Mouse (Mus musculus) kidney, embryonic 16.5 days (tissue): ENCODE data around the gene Nrxn3. TPM values are rescaled to one million over a fixed set of nuclear protein-coding genes. Genes with fewer than 3 reads are reported as not detected.

Experiments
- ATAC-seq: fragments of 200-750 bp; cut with Nextera tagmentation; 2 replicates; pipeline ENCODE4 v1.8.0; 2017; ENCODE audit warnings: moderate TSS enrichment; ENCODE audit not compliant: low FRiP score, low TSS enrichment
- H3K27ac ChIP-seq: fragments of 300-500 bp; sonication (generic); 2 replicates; pipeline ENCODE4 v1.5.1; 2014; ENCODE audit warnings: low read length
- H3K27me3 ChIP-seq: fragments of 300-500 bp; sonication (generic); 2 replicates; pipeline ENCODE4 v1.6.1; 2014; ENCODE audit warnings: low read length, control low read depth, mixed read lengths; ENCODE audit not compliant: insufficient read depth
- H3K36me3 ChIP-seq: fragments of 300-500 bp; sonication (generic); 2 replicates; pipeline ENCODE4 v1.6.1; 2014; ENCODE audit warnings: low read length, control low read depth, mixed read lengths; ENCODE audit not compliant: insufficient read depth
- H3K4me1 ChIP-seq: fragments of 300-500 bp; sonication (generic); 2 replicates; pipeline ENCODE4 v1.6.1; 2014; ENCODE audit warnings: low read length, control low read depth, mixed read lengths; ENCODE audit not compliant: insufficient read depth
- H3K4me2 ChIP-seq: fragments of 300-500 bp; sonication (generic); replicated peaks from 2 replicates; pipeline ENCODE4 v1.6.1; 2014; ENCODE audit warnings: low read depth, low read length
- H3K4me3 ChIP-seq: fragments of 300-500 bp; sonication (generic); 2 replicates; pipeline ENCODE4 v1.5.1; 2014; ENCODE audit warnings: mild to moderate bottlenecking, low read length
- H3K9ac ChIP-seq: fragments of 300-500 bp; sonication (generic); replicated peaks from 2 replicates; pipeline ENCODE4 v1.6.1; 2014; ENCODE audit warnings: low read length
- H3K9me3 ChIP-seq: fragments of 300-500 bp; sonication (generic); 2 replicates; pipeline ENCODE4 v1.6.1; 2016; ENCODE audit warnings: low read length, control low read depth
- WGBS: fragments of 180-500 bp; shearing (Covaris S2); extraction: QIAGEN DNeasy Blood & Tissue Kit; methylation state at CpG from one replicate; pipeline ENCODE4 v1.1.7; 2014; 5-methylcytosine and 5-hydroxymethylcytosine counted together
- polyA plus RNA-seq: library from polyadenylated mRNA; unstranded; fragments of >200 nt; fragmentation: Nextera tagmentation; extraction: Ambion mirVana; gene quantifications from 2 replicates; pipeline ENCODE4 v1.2.1, GENCODE M21; 2015

Gene Nrxn3
- polyA plus RNA-seq, 1 experiment from 2014 or later = 5.1 TPM

DNA sequence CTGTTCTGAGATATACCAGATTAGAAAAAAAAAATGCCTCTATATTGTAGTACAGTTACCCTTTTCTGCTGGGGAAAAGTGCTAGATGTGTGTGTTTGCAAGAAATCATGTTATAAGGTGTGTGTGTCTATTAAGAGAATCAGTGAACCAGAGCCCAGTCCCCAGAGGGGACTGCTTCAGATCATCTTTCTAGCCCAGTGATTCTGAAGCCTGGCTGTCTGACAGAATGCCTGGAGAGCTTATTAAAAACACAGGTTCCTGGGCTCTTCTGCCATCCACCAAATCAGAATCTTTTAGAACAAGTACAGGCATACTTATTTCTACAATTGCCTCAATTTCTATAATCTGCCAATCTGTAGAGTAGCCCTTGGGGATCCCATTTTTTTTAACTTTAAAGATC lies 349.8 kb downstream of the Nrxn3 start:
- no peak for ATAC-seq
- Histone ChIP-seq H3K9me3 (no peaks in the 10 kb centered on the region), H3K4me1 (no peaks in the 10 kb centered on the region), H3K36me3 (no peaks in the 10 kb centered on the region), H3K4me3 (no peak overlapping the region), H3K27me3 (no peaks in the 10 kb centered on the region), H3K27ac (no peak overlapping the region), H3K4me2 (no peak overlapping the region), H3K9ac (no peak overlapping the region)

DNA sequence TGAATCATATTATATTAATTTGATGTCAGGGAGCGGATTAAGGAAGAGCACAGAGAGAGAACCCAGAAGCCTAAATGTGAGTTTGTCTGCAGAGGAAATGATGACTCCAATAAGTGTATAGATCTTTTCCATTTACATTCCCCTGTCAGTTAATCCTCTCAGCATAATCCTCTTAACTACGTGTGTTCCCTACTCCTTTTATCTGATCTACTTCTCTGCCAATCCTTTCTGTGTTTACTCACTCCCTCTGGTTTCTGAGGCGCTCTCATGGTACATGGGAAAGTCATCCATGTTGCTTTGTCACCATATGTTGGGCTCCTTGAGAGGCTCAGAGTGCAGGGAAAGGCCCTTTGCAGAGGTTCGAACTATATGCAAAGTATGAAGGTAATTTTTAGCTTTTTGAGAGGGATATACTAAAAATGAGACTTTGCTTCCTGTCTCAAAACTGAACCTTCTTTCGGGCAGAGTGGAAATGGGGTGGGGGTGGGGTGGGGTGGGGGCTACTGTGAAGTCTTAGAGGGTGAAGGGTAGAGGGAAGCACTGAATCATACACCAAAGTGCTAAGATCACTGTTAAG lies 350.6 kb downstream of the Nrxn3 start:
- ATAC-seq = no peak
- Histone ChIP-seq H3K36me3 (no peaks in the 10 kb centered on the region), H3K4me1 (no peaks in the 10 kb centered on the region), H3K9me3 (no peaks in the 10 kb centered on the region), H3K4me2 (no peak overlapping the region), H3K27ac (no peak overlapping the region), H3K9ac (no peak overlapping the region), H3K4me3 (no peak overlapping the region), H3K27me3 (no peaks in the 10 kb centered on the region)
- 74% methylated on average over 5 of the region's 5 CpGs for WGBS

DNA sequence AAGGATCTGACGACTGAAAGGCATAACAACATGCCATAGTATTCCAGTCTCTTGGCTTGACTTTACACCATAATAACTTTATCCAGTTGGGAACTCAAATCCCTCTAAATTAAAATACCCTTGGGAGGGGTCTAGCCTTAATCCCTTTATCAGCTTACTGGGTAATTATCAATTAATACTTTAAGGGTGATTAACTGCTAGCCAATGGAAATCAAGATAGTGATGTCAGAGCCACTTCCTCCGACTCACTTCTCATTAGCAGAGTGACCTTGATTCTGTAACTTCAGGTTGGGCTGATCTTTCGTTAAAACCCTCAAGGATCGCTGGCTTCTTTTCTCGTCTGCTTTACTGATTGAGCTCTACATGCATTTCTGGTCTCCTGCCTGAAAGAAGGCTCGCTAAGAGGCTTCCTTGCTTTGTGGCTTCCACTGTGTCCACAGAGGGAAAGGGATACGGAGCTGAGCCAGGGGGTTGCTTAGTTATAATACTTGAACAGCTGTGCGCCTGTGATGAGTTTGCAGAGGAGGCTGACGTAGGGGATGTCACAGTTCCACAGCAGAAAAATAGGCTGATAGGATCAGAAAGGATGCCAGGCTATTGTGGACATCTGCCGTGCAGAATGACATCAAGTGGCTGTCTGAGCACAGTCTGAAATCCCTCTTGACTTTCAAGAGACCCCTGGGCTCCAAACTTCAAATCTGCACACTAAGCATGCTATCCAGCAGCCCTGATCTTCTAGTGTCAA lies 352.0 kb downstream of the Nrxn3 start:
- ATAC-seq = no peak
- Histone ChIP-seq H3K4me3 (no peak overlapping the region), H3K27me3 (no peaks in the 10 kb centered on the region), H3K27ac (no peak overlapping the region), H3K9me3 (no peaks in the 10 kb centered on the region), H3K9ac (no peak overlapping the region), H3K36me3 (no peaks in the 10 kb centered on the region), H3K4me1 (no peaks in the 10 kb centered on the region), H3K4me2 (no peak overlapping the region)
- 66% methylated on average over 10 of the region's 10 CpGs for WGBS

DNA sequence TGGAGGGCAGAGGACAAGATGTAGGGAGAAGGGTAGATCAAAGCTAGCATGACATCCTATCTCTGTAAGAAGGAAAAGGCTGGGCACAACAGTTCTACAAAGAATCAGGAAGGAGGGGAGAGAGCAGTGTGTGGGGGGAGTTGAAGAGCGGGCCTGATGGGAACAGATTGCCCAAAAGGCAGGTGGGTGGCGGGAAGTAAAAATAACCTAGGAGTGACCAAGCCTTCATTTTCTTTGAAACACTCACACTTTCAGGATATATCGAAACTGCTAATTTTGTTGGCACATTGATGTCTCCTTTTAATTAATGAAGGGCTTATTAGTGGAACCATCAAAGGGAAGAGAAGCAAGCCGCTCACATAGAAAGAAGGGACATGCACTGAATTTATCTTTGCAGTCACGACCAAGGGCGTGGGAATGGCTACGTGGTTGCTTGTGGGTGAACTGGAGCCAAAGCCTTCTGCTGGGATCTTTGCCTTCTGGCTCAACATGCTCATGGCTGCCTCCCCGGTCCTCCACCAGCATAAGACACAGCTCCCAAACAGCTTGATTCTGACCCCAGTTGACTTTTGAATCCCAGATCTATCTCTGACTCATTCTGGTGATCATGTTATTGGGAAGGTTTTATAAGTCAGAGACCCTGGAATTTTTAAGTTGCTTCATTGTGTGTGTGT lies 371.3 kb downstream of the Nrxn3 start:
- Histone ChIP-seq H3K36me3 (no peaks in the 10 kb centered on the region), H3K4me3 (no peak overlapping the region), H3K4me1 (no peaks in the 10 kb centered on the region), H3K9me3 (no peaks in the 10 kb centered on the region), H3K27me3 (no peaks in the 10 kb centered on the region), H3K4me2 (no peak overlapping the region), H3K9ac (no peak overlapping the region), H3K27ac (no peak overlapping the region)
- 77% methylated on average over 8 of the region's 8 CpGs for whole genome bisulfite sequencing
- ATAC-seq = no peak

DNA sequence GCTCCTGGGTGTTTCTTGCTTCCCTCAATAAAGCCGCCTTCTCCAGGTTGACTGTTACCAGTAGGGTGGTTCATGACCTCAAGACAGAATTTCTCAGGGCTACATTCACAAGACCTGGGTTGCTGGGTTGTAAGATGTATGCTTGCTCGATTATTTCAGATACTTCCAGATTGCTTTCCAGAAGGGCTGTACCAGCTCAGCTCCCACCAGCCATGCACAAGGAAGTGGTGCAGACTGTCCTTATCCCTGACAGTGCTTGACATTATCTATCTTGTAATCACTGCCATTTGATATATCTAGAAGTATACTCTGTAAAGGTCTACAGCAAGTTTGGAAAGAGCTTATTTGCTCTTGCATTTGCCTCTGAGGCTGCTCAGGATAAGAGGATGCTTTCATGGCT lies 374.9 kb downstream of the Nrxn3 start:
- no peak overlapping the region for H3K4me2 ChIP-seq
- H3K9me3 ChIP-seq = no peaks in the 10 kb centered on the region
- no peaks in the 10 kb centered on the region for H3K27me3 ChIP-seq
- H3K4me3 ChIP-seq = no peak overlapping the region
- H3K27ac ChIP-seq = no peak overlapping the region
- no peaks in the 10 kb centered on the region for H3K4me1 ChIP-seq
- no peaks in the 10 kb centered on the region for H3K36me3 ChIP-seq
- H3K9ac ChIP-seq = no peak overlapping the region
- no peak for ATAC-seq
- 84% methylated on average over 2 of the region's 2 CpGs for WGBS

DNA sequence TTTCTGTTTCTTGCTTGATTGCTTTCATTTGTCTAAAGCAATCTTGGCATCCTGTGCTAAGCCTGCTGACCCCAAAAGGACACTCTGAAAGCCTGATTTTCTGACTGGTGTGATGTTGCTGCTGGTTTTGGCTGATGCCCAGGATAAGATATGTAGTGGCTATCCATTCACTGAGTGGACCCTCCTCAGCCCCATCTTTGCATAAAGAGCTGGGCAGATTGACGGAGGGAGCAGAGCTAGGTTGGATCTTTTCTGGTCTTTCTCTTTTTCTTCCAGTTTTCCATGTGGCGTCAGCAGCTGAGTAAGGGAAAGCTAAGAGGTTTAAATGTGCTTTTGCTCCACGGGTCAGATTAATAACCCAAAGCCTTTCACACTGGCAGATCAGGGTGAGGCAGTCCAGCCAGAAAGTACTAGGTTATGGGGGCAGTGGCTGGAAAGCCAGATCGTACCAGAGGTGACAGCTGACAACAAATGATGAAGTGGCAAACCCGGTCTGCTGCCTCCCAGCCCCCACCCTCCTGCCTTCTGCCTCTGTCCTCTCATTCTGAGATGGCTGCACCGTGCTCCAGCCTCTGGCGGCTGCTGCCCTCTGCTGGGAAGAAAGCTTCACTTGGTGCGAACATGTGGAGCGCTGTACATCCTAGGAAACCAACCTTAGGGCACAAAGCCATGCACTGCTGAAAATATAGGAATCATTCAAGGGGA lies 383.5 kb downstream of the Nrxn3 start:
- Histone ChIP-seq H3K27ac (no peak overlapping the region), H3K27me3 (no peaks in the 10 kb centered on the region), H3K9me3 (no peaks in the 10 kb centered on the region), H3K4me1 (no peaks in the 10 kb centered on the region), H3K4me3 (no peak overlapping the region), H3K4me2 (peak overlapping the region; percentile 24; the same call in 1 of the 2 replicates), H3K36me3 (no peaks in the 10 kb centered on the region), H3K9ac (no peak overlapping the region)
- peak; percentile 92 for ATAC-seq
- WGBS = 12% methylated on average over 9 of the region's 9 CpGs

- Histone ChIP-seq H3K36me3 (no peaks in the 10 kb centered on the region), H3K27ac (no peak overlapping the region), H3K27me3 (no peaks in the 10 kb centered on the region), H3K9ac (no peak overlapping the region), H3K9me3 (no peaks in the 10 kb centered on the region), H3K4me1 (no peaks in the 10 kb centered on the region), H3K4me3 (no peak overlapping the region), H3K4me2 (no peak overlapping the region)
- peak; percentile 54; the same call in 1 of the 2 replicates for ATAC-seq
- WGBS = 39% methylated on average over 6 of the region's 6 CpGs
Measured at GRCm38 (mm10) chr12:89106881-89107584, 384.4 kb downstream of the Nrxn3 start.

DNA sequence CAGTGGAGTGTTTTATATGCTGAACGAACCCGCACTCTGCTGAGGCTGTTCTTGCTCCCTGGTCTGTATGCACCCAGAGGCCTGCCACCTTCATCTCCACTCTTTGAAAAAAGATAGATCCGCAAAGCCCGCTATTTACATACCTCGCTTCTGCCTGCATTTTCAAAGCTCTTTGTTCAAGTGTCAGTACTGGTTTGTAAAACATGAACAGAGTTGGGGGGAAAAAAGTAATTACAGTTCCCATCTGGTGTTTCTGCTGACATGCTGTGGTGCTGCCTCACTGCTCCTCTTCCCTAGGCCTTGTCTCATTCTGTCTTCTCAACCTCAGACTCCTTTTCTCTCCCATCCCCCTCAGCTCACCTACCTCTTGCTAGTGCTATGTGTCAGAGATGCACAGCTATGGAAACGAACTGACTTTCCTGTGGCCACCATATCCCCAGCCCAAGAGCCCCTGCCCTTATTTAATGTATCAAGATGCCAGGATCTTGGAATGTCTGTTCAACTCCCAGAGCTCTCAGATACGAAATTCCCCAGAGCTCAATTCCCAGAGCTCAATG lies 387.2 kb downstream of the Nrxn3 start:
- Histone ChIP-seq H3K27me3 (no peaks in the 10 kb centered on the region), H3K27ac (no peak overlapping the region), H3K36me3 (no peaks in the 10 kb centered on the region), H3K4me3 (no peak overlapping the region), H3K9me3 (no peaks in the 10 kb centered on the region), H3K4me1 (no peaks in the 10 kb centered on the region), H3K9ac (no peak overlapping the region), H3K4me2 (no peak overlapping the region)
- ATAC-seq = no peak
- WGBS = 80% methylated on average over 7 of the region's 7 CpGs

GRCm38 (mm10) chr12:89128602-89129001 lies 405.9 kb downstream of the Nrxn3 start:
- Histone ChIP-seq H3K4me2 (no peak overlapping the region), H3K4me1 (no peaks in the 10 kb centered on the region), H3K9me3 (no peaks in the 10 kb centered on the region), H3K9ac (no peak overlapping the region), H3K27me3 (no peaks in the 10 kb centered on the region), H3K36me3 (no peaks in the 10 kb centered on the region), H3K4me3 (no peak overlapping the region), H3K27ac (no peak overlapping the region)
- no peak for ATAC-seq
- 73% methylated on average over 4 of the region's 4 CpGs for WGBS
